Mouse (Mus musculus): ENCODE results near the gene Rbfox3. TPM values are rescaled to one million over a fixed set of nuclear protein-coding genes. Genes with fewer than 3 reads are reported as not detected.

Gene Rbfox3
- total and polyA plus RNA-seq, 2 experiments from 2014 or later: 52.6 to 76.8 TPM

- no peak for TF ChIP-seq CTCF (IDR thresholded peaks at IDR 0.05; ENCODE audit: low read depth)
- no peaks in the 10 kb centered on the region for H3K36me3 ChIP-seq (ENCODE audit: insufficient read depth, low read length)
- 59% methylated on average over 5 of the region's 5 CpGs for WGBS
- no peaks in the 10 kb centered on the region for H3K4me1 ChIP-seq (ENCODE audit: insufficient read depth, low read length)
- no peaks in the 10 kb centered on the region for H3K9me3 ChIP-seq (ENCODE audit: low read length)
- H3K4me3 ChIP-seq (ENCODE audit: low read length): no peak overlapping the region
- H3K9ac ChIP-seq (replicated peaks; ENCODE audit: low read length): no peak overlapping the region
- H3K27ac ChIP-seq: no peak overlapping the region
- H3K27me3 ChIP-seq (ENCODE audit: insufficient read depth, low read length): no peaks in the 10 kb centered on the region
- no peak for DNase-seq (ENCODE audit: low spot score)
- no peak overlapping the region for H3K4me2 ChIP-seq (ENCODE audit: low read depth, low read length)
- no peak for ATAC-seq
Observed at GRCm38 (mm10) chr11:118859839-118860238, 51.6 kb downstream of the Rbfox3 start.

- Histone ChIP-seq H3K9me3 (ENCODE audit: low read length) (no peaks in the 10 kb centered on the region), H3K4me1 (ENCODE audit: insufficient read depth, low read length) (no peaks in the 10 kb centered on the region), H3K36me3 (ENCODE audit: insufficient read depth, low read length) (no peaks in the 10 kb centered on the region), H3K4me2 (ENCODE audit: low read depth, low read length) (no peak overlapping the region), H3K27ac (peak overlapping the region; percentile 48; the same call in 1 of the 2 replicates), H3K4me3 (ENCODE audit: low read length) (no peak overlapping the region), H3K9ac (replicated peaks; ENCODE audit: low read length) (no peak overlapping the region), H3K27me3 (ENCODE audit: insufficient read depth, low read length) (no peaks in the 10 kb centered on the region)
- ATAC-seq (no peak), DNase-seq (ENCODE audit: low spot score) (peak; percentile 50)
- 50% methylated on average over 11 of the region's 11 CpGs for WGBS
- no peak for TF ChIP-seq CTCF (IDR thresholded peaks at IDR 0.05; ENCODE audit: low read depth)
Observed at GRCm38 (mm10) chr11:118858305-118858704, 53.1 kb downstream of the Rbfox3 start.

- ATAC-seq (no peak), DNase-seq (ENCODE audit: low spot score) (no peak)
- no peak for TF ChIP-seq CTCF (IDR thresholded peaks at IDR 0.05; ENCODE audit: low read depth)
- Histone ChIP-seq H3K4me2 (ENCODE audit: low read depth, low read length) (no peak overlapping the region), H3K27me3 (ENCODE audit: insufficient read depth, low read length) (no peaks in the 10 kb centered on the region), H3K4me3 (ENCODE audit: low read length) (no peak overlapping the region), H3K27ac (no peak overlapping the region), H3K9ac (replicated peaks; ENCODE audit: low read length) (no peak overlapping the region), H3K36me3 (ENCODE audit: insufficient read depth, low read length) (no peaks in the 10 kb centered on the region), H3K9me3 (ENCODE audit: low read length) (no peaks in the 10 kb centered on the region), H3K4me1 (ENCODE audit: insufficient read depth, low read length) (peaks cover 10% of the 10 kb centered on the region)
- WGBS: 67% methylated on average over 6 of the region's 6 CpGs
Observed at GRCm38 (mm10) chr11:118851391-118851790, 60.0 kb downstream of the Rbfox3 start.

GRCm38 (mm10) chr11:118847986-118848385 lies 63.4 kb downstream of the Rbfox3 start:
- no peak for TF ChIP-seq CTCF (IDR thresholded peaks at IDR 0.05; ENCODE audit: low read depth)
- WGBS: 68% methylated on average over 7 of the region's 7 CpGs
- H3K4me1 ChIP-seq (ENCODE audit: insufficient read depth, low read length): peaks cover 10% of the 10 kb centered on the region
- no peak overlapping the region for H3K4me2 ChIP-seq (ENCODE audit: low read depth, low read length)
- H3K9ac ChIP-seq (replicated peaks; ENCODE audit: low read length): no peak overlapping the region
- ATAC-seq: no peak
- no peaks in the 10 kb centered on the region for H3K9me3 ChIP-seq (ENCODE audit: low read length)
- no peak overlapping the region for H3K4me3 ChIP-seq (ENCODE audit: low read length)
- no peaks in the 10 kb centered on the region for H3K27me3 ChIP-seq (ENCODE audit: insufficient read depth, low read length)
- H3K36me3 ChIP-seq (ENCODE audit: insufficient read depth, low read length): no peaks in the 10 kb centered on the region
- no peak overlapping the region for H3K27ac ChIP-seq
- no peak for DNase-seq (ENCODE audit: low spot score)

- Histone ChIP-seq H3K4me3 (ENCODE audit: low read length) (no peak overlapping the region), H3K27ac (no peak overlapping the region), H3K36me3 (ENCODE audit: insufficient read depth, low read length) (no peaks in the 10 kb centered on the region), H3K9me3 (ENCODE audit: low read length) (no peaks in the 10 kb centered on the region), H3K4me1 (ENCODE audit: insufficient read depth, low read length) (0 out of 2 replicates have a peak, but pooled peaks cover 7% of the 10 kb centered on the region), H3K27me3 (ENCODE audit: insufficient read depth, low read length) (no peaks in the 10 kb centered on the region), H3K4me2 (ENCODE audit: low read depth, low read length) (no peak overlapping the region), H3K9ac (replicated peaks; ENCODE audit: low read length) (no peak overlapping the region)
- DNase-seq (ENCODE audit: low spot score): no peak
- no peak for TF ChIP-seq CTCF (IDR thresholded peaks at IDR 0.05; ENCODE audit: low read depth)
- WGBS: 58% methylated on average over 5 of the region's 5 CpGs
- ATAC-seq: no peak
Observed at GRCm38 (mm10) chr11:118840992-118841391, 70.4 kb downstream of the Rbfox3 start.

GRCm38 (mm10) chr11:118838167-118838566 lies 73.2 kb downstream of the Rbfox3 start:
- TF ChIP-seq CTCF (IDR thresholded peaks at IDR 0.05; ENCODE audit: low read depth): no peak

GRCm38 (mm10) chr11:118836889-118837288 lies 74.5 kb downstream of the Rbfox3 start:
- H3K4me3 ChIP-seq (ENCODE audit: low read length): no peak overlapping the region
- TF ChIP-seq CTCF (IDR thresholded peaks at IDR 0.05; ENCODE audit: low read depth): no peak
- H3K4me1 ChIP-seq (ENCODE audit: insufficient read depth, low read length): 0 out of 2 replicates have a peak, but pooled peaks cover 7% of the 10 kb centered on the region
- no peaks in the 10 kb centered on the region for H3K9me3 ChIP-seq (ENCODE audit: low read length)
- no peak overlapping the region for H3K4me2 ChIP-seq (ENCODE audit: low read depth, low read length)
- H3K27me3 ChIP-seq (ENCODE audit: insufficient read depth, low read length): no peaks in the 10 kb centered on the region
- H3K36me3 ChIP-seq (ENCODE audit: insufficient read depth, low read length): no peaks in the 10 kb centered on the region
- peak; percentile 67 for DNase-seq (ENCODE audit: low spot score)
- 0 out of 2 replicates have a peak overlapping the region, but pooled peaks have one; percentile 45 for H3K27ac ChIP-seq
- no peak overlapping the region for H3K9ac ChIP-seq (replicated peaks; ENCODE audit: low read length)
- peak; percentile 55; the same call in 1 of the 2 replicates for ATAC-seq
- WGBS: 29% methylated on average over 4 of the region's 4 CpGs

More at GRCm38 (mm10) chr11:118838167-118838566, 73.2 kb downstream of the Rbfox3 start:
- H3K4me2 ChIP-seq (ENCODE audit: low read depth, low read length): no peak overlapping the region
- DNase-seq (ENCODE audit: low spot score) (no peak), ATAC-seq (no peak)
- 24% methylated on average over 4 of the region's 4 CpGs for WGBS
- 0 out of 2 replicates have a peak, but pooled peaks cover 7% of the 10 kb centered on the region for H3K4me1 ChIP-seq (ENCODE audit: insufficient read depth, low read length)
- H3K9me3 ChIP-seq (ENCODE audit: low read length): no peaks in the 10 kb centered on the region
- H3K9ac ChIP-seq (replicated peaks; ENCODE audit: low read length): no peak overlapping the region
- no peak overlapping the region for H3K27ac ChIP-seq
- H3K36me3 ChIP-seq (ENCODE audit: insufficient read depth, low read length): no peaks in the 10 kb centered on the region
- no peak overlapping the region for H3K4me3 ChIP-seq (ENCODE audit: low read length)
- H3K27me3 ChIP-seq (ENCODE audit: insufficient read depth, low read length): no peaks in the 10 kb centered on the region

Measured in hindbrain, postnatal 0 days (tissue).